Comparison of ENCODE assay signal across 9 mouse cellular contexts in genomic region chr11:118729373-118729772, GRCm38 (mm10).
A peak's percentile ranks its signal among the peaks of the same experiment; 100 is the strongest.
DNase-seq lines count a peak whose midpoint lies in the region; ATAC-seq and TF ChIP-seq lines count a peak whose summit lies in the region.
"Had no signal": no experiment of that assay in that cellular context is flagged by ENCODE, and none has a peak within 500 bp of the region (broad histone marks: within the 10 kb centered on the region; RNA-seq: fewer than 3 reads in every experiment).

No protein-coding gene starts in this region.

- peaks cover 10% of the 10 kb centered on the region for H3K4me1 ChIP-seq in forebrain, embryonic 14.5 days (ENCODE audit: control insufficient read depth, insufficient read depth, low read length)
- peaks cover 9% of the 10 kb centered on the region for H3K4me1 ChIP-seq in forebrain, embryonic 16.5 days (replicated peaks; ENCODE audit: control insufficient read depth, insufficient read depth, low read length)
- H3K4me1 ChIP-seq in lung, embryonic 14.5 days (ENCODE audit: insufficient read depth), result peaks cover 23% of the 10 kb centered on the region

- no peak overlapping the region for H3K9ac ChIP-seq in forebrain, embryonic 14.5 days (ENCODE audit: low read length)
- H3K9ac ChIP-seq in forebrain, embryonic 16.5 days (replicated peaks; ENCODE audit: low read depth, low read length), result no peak overlapping the region
- no peak overlapping the region for H3K9ac ChIP-seq in lung, embryonic 14.5 days
- H3K9ac ChIP-seq: limb, embryonic 13.5 days had no signal

- DNase-seq in forebrain, embryonic 14.5 days (ENCODE audit: low spot score), result peak; percentile 52
- peak; percentile 56 for DNase-seq in urinary bladder, postnatal 14 days (ENCODE audit: low spot score)
- DNase-seq in urinary bladder, postnatal 10 days (ENCODE audit: low spot score), result no peak
- DNase-seq in lung, embryonic 14.5 days, result peak; percentile 98
- peak; percentile 58 to 71 for DNase-seq in urinary bladder, postnatal 4 days (ENCODE audit: low spot score in 2 of 2)
- no peak for DNase-seq in layer of hippocampus, adult 9-11 months
- no peak for DNase-seq in thymus, postnatal 25 days

- 43% methylated on average over 8 of the region's 8 CpGs for WGBS in forebrain, embryonic 14.5 days
- WGBS in forebrain, embryonic 16.5 days, result 29% methylated on average over 8 of the region's 8 CpGs
- WGBS in lung, embryonic 14.5 days, result 13% methylated on average over 8 of the region's 8 CpGs

- H3K4me3 ChIP-seq in forebrain, embryonic 14.5 days (ENCODE audit: low read depth, low read length), result no peak overlapping the region
- H3K4me3 ChIP-seq in forebrain, embryonic 16.5 days (replicated peaks; ENCODE audit: low read length), result no peak overlapping the region
- no peak overlapping the region for H3K4me3 ChIP-seq in lung, embryonic 14.5 days (ENCODE audit: low read depth, low read length)
- H3K4me3 ChIP-seq: limb, embryonic 13.5 days had no signal

- no peaks in the 10 kb centered on the region for H3K36me3 ChIP-seq in forebrain, embryonic 14.5 days (ENCODE audit: control insufficient read depth, insufficient read depth, low read length)
- no peaks in the 10 kb centered on the region for H3K36me3 ChIP-seq in forebrain, embryonic 16.5 days (ENCODE audit: control insufficient read depth, insufficient read depth)
- no peaks in the 10 kb centered on the region for H3K36me3 ChIP-seq in lung, embryonic 14.5 days (ENCODE audit: insufficient read depth)
- H3K36me3 ChIP-seq: limb, embryonic 13.5 days had no signal

- no peaks in the 10 kb centered on the region for H3K9me3 ChIP-seq in forebrain, embryonic 14.5 days (replicated peaks; ENCODE audit: control insufficient read depth, low read length)
- no peaks in the 10 kb centered on the region for H3K9me3 ChIP-seq in forebrain, embryonic 16.5 days (ENCODE audit: control insufficient read depth, low read length)
- no peaks in the 10 kb centered on the region for H3K9me3 ChIP-seq in lung, embryonic 14.5 days (ENCODE audit: low read depth, low read length)
- H3K9me3 ChIP-seq: limb, embryonic 13.5 days had no signal

- no peak overlapping the region for H3K4me2 ChIP-seq in forebrain, embryonic 14.5 days (ENCODE audit: low read length)
- H3K4me2 ChIP-seq in forebrain, embryonic 16.5 days (ENCODE audit: low read length), result no peak overlapping the region
- H3K4me2 ChIP-seq in lung, embryonic 14.5 days, result peak overlapping the region; percentile 23; the same call in 1 of the 2 replicates
- H3K4me2 ChIP-seq: limb, embryonic 13.5 days had no signal

- H3K27ac ChIP-seq in forebrain, embryonic 14.5 days (ENCODE audit: low read depth, low read length), result peak overlapping the region; percentile 27; the same call in 1 of the 2 replicates
- H3K27ac ChIP-seq in forebrain, embryonic 16.5 days (ENCODE audit: low read length), result no peak overlapping the region
- H3K27ac ChIP-seq in lung, embryonic 14.5 days (ENCODE audit: low read depth), result peak overlapping the region; percentile 88
- H3K27ac ChIP-seq: limb, embryonic 13.5 days had no signal

- no peaks in the 10 kb centered on the region for H3K27me3 ChIP-seq in forebrain, embryonic 14.5 days (replicated peaks; ENCODE audit: control insufficient read depth, insufficient read depth, low read length)
- no peaks in the 10 kb centered on the region for H3K27me3 ChIP-seq in forebrain, embryonic 16.5 days (replicated peaks; ENCODE audit: control insufficient read depth, insufficient read depth, low read length)
- H3K27me3 ChIP-seq in lung, embryonic 14.5 days (ENCODE audit: insufficient read depth, low read length), result no peaks in the 10 kb centered on the region
- H3K27me3 ChIP-seq: limb, embryonic 13.5 days had no signal

- TF ChIP-seq CTCF in lung, embryonic 14.5 days (IDR thresholded peaks at IDR 0.05; ENCODE audit: low read depth), result no peak

- peak; percentile 55; the same call in 1 of the 2 replicates for ATAC-seq in forebrain, embryonic 14.5 days
- no peak for ATAC-seq in forebrain, embryonic 16.5 days
- ATAC-seq in lung, embryonic 14.5 days (ENCODE audit: insufficient read depth), result peak; percentile 98

Comparison
In these comparisons a context has a peak if more than half of its experiments do, and no peak if none do; other contexts are left out.
1. DNase-seq: peak in forebrain, embryonic 14.5 days (single experiment), urinary bladder, postnatal 14 days (single experiment), lung, embryonic 14.5 days (single experiment) and urinary bladder, postnatal 4 days (2 of 2); none in urinary bladder, postnatal 10 days (single experiment), layer of hippocampus, adult 9-11 months (single experiment) and thymus, postnatal 25 days (single experiment).